Mouse (Mus musculus) embryonic facial prominence, embryonic 10.5 days (tissue): ENCODE results near the gene Bbip1. TPM values are rescaled to one million over a fixed set of nuclear protein-coding genes. Genes with fewer than 3 reads are reported as not detected.
"Not testable (repeated sequence)": the region's sequence is repeated elsewhere in the genome, so short reads cannot be mapped to it uniquely, and the experiment has no call there.

Experiments
- DNase-seq: peaks from one replicate; pipeline ENCODE4 v3.0.0-alpha.2; 2017; ENCODE audit warnings: low spot score
- H3K27ac ChIP-seq: fragments of 300-500 bp; sonication (generic); replicated peaks from 2 replicates; pipeline ENCODE4 v1.5.1; 2016; ENCODE audit warnings: mild to moderate bottlenecking
- H3K27me3 ChIP-seq: fragments of 300-500 bp; sonication (generic); replicated peaks from 2 replicates; pipeline ENCODE4 v1.6.1; 2016; ENCODE audit warnings: low read depth, mild to moderate bottlenecking; ENCODE audit not compliant: poor library complexity, severe bottlenecking
- H3K36me3 ChIP-seq: fragments of 300-500 bp; sonication (generic); replicated peaks from 2 replicates; pipeline ENCODE4 v1.6.1; 2016; ENCODE audit warnings: mild to moderate bottlenecking, moderate library complexity
- H3K4me1 ChIP-seq: fragments of 300-500 bp; sonication (generic); 2 replicates; pipeline ENCODE4 v1.6.1; 2016
- H3K4me3 ChIP-seq: fragments of 300-500 bp; sonication (generic); 2 replicates; pipeline ENCODE4 v1.5.1; 2016; ENCODE audit warnings: mild to moderate bottlenecking, moderate library complexity
- H3K9me3 ChIP-seq: fragments of 300-500 bp; sonication (generic); 2 replicates; pipeline ENCODE4 v1.6.1; 2016; ENCODE audit warnings: mild to moderate bottlenecking
- WGBS: fragments of 180-500 bp; shearing (Covaris S2); methylation state at CpG from one replicate; pipeline ENCODE4 v1.1.7; 2016; 5-methylcytosine and 5-hydroxymethylcytosine counted together
- polyA plus RNA-seq: library from polyadenylated mRNA; unstranded; fragments of >200 nt; fragmentation: Nextera tagmentation; extraction: Ambion mirVana; gene quantifications from 2 replicates; pipeline ENCODE4 v1.2.1, GENCODE M21; 2016

Bbip1 gene
- 86.7 and 89.7 TPM in 2 replicates for polyA plus RNA-seq

DNA sequence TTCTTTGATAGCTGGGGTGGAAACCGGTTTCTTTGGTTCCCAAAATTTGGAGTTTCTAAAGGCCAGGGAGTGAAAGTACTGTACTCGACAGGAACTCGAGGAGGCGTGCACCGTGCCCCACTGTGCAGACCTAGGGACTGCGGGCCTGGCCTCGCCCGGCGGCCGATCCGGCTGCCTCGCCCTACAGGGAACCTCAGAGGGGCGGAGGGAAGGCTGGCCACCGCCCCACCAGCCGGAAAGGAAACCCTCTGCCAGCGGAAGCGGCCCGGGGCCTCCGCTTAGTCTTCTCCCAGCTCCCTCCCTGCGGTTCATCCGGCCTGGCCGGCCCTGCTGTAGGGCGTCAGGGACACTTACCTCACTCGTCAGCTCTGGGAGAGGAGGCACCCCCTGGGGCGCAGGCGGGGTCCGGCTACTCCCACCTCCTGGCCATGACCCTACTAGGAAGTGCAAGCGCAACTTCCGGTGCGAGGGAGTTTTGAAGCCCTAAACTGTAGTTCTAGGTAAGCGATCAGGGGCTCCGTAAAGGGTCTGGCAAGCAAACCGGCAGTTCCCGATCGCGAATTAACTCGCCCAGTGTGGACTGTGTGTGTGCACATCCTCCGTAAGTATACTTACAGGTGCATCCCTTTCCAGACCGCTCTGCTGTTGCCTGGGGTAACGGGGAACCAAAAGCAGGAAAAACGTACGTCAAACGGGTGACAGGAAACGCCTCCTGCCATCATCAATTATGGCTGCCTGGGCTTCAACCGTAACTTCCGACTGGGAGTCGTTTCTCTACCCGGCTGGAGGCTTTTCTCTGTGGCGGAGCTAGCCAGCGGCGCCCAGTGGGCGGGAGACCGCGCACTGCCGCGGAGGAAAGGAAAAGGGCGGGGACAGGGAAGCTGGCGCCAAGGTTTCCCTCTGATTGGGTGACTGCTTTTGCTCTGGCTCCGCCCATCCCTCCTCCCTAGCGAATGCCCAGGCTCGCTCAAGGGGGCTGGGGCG, at the start of gene Bbip1, which contains the start of gene Shoc2:
TSS of gene Bbip1 (minus strand) at position 826 of the 984 bp plus-strand sequence.
TSS of gene Shoc2 (plus strand) at position 505 of the 984 bp plus-strand sequence.
- WGBS: under 1% methylated on average over 62 of the region's 62 CpGs
- Histone ChIP-seq H3K36me3 (peaks cover 8% of the 10 kb centered on the region), H3K27ac (peak within 1 kb of the TSS; percentile 98), H3K4me1 (peaks cover 19% of the 10 kb centered on the region), H3K9me3 (no peaks in the 10 kb centered on the region), H3K27me3 (no peaks in the 10 kb centered on the region), H3K4me3 (peak within 1 kb of the TSS; percentile 92)
- peak; percentile 99 for DNase-seq

DNA sequence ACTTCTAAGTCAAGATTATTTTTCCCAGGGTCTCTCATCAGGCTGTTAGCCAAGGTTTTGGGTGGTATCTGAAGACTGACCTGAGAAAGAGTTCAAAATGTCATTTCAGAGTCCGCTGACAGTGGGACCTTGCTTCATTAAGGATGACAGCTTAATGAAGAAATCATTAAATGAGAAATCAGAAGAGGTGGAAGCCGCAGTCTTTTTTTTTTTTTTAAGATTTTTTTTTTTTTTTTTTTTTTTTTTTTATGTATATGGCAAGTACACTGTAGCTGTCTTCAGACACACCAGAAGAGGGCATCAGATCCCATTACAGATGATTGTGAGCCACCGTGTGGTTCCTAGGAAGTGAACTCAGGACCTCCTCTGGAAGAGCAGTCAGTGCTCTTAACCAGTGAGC, 49.4 kb upstream of the Bbip1 start:
- Histone ChIP-seq H3K9me3 (no peaks in the 10 kb centered on the region), H3K4me1 (peaks cover 5% of the 10 kb centered on the region; the same call in 1 of the 2 replicates), H3K4me3 (no peak overlapping the region), H3K27ac (no peak overlapping the region), H3K36me3 (peaks cover 11% of the 10 kb centered on the region), H3K27me3 (no peaks in the 10 kb centered on the region)
- WGBS: 83% methylated on average over 3 of the region's 3 CpGs
- DNase-seq: no peak

DNA sequence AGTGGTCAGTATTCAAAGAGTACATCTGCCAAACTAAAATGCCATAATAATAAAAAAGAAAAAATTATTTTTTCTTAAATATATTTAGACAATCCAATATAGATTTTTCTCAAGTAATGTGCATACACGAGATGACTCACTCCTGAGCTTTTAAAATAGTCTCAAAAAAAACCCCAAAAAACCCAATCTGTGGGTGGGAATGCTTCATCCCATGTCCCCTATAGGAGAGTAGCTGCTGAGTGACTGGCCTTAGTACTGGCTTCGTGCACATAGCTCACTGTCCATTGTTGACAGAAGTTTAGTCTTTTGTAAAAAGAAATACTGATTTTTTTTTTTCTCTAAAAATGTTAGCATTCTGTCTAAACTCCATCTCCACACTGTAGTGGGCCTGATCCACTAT, 46.1 kb upstream of the Bbip1 start:
- 88% methylated on average over 2 of the region's 2 CpGs for WGBS
- no peak overlapping the region for H3K4me3 ChIP-seq
- no peak for DNase-seq
- no peaks in the 10 kb centered on the region for H3K9me3 ChIP-seq
- H3K27me3 ChIP-seq: no peaks in the 10 kb centered on the region
- H3K4me1 ChIP-seq: 0 out of 2 replicates have a peak, but pooled peaks cover 3% of the 10 kb centered on the region
- H3K36me3 ChIP-seq: peaks cover 28% of the 10 kb centered on the region
- H3K27ac ChIP-seq: no peak overlapping the region

- no peaks in the 10 kb centered on the region for H3K27me3 ChIP-seq
- H3K4me1 ChIP-seq: 0 out of 2 replicates have a peak, but pooled peaks cover 3% of the 10 kb centered on the region
- H3K36me3 ChIP-seq: peaks cover 21% of the 10 kb centered on the region
- no peak for DNase-seq
- H3K4me3 ChIP-seq: no peak overlapping the region
- H3K27ac ChIP-seq: no peak overlapping the region
- 96% methylated on average over 3 of the region's 3 CpGs for WGBS
- no peaks in the 10 kb centered on the region for H3K9me3 ChIP-seq
Observed at GRCm38 (mm10) chr19:53984628-53985027, 40.2 kb upstream of the Bbip1 start.

- H3K36me3 ChIP-seq: peaks cover 24% of the 10 kb centered on the region
- DNase-seq: no peak
- H3K27ac ChIP-seq: no peak overlapping the region
- 0 out of 2 replicates have a peak, but pooled peaks cover 3% of the 10 kb centered on the region for H3K4me1 ChIP-seq
- 0 out of 2 replicates have a peak, but pooled peaks cover 1% of the 10 kb centered on the region for H3K9me3 ChIP-seq
- WGBS: 92% methylated on average over 1 of the region's 1 CpGs
- H3K4me3 ChIP-seq: no peak overlapping the region
- H3K27me3 ChIP-seq: no peaks in the 10 kb centered on the region
Observed at GRCm38 (mm10) chr19:53983336-53983735, 38.9 kb upstream of the Bbip1 start.

DNA sequence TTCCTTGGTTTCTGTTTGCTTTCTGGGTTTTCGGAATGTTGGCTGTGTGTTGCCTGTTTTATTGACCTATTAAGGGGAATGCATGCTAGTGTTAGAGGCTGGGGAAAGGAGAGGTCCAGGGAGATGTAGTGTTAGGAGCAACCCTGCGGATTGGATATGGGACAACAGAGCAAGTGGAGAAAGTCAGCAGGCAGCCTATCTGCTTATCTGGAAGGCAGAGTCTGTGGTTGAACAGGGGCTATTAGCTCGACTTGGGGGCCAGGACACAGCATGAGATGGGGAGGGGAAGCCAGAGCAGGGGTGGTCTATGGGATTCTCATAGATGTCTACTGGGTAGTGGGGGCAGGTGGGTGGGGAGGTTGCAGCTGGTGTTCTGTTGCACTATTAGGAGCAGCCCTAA, 37.6 kb upstream of the Bbip1 start:
- 73% methylated on average over 3 of the region's 3 CpGs for WGBS
- Histone ChIP-seq H3K4me3 (no peak overlapping the region), H3K27me3 (no peaks in the 10 kb centered on the region), H3K36me3 (peaks cover 18% of the 10 kb centered on the region), H3K9me3 (peaks cover 6% of the 10 kb centered on the region; the same call in 1 of the 2 replicates), H3K27ac (no peak overlapping the region), H3K4me1 (0 out of 2 replicates have a peak, but pooled peaks cover 3% of the 10 kb centered on the region)
- no peak for DNase-seq

DNA sequence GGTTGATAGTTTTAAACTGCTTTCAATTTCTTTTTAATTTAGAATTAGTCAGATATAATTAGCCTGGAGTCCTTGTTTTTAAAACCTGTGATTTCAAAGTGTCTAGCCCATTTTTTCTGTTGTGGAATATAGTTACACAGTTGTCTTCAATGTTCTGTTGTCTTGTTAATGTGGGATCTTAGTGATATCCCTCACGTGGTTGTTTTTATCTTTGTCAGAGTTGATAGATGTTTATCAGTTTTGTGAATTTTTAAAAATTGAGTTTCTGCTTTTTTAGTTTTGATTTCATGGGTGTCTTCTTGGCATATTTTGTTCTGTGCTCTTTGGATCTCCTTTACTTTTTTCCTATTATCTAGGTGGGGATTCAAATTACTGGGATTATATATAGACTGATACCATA, 29.2 kb upstream of the Bbip1 start:
- Histone ChIP-seq H3K4me3 (no peak overlapping the region), H3K36me3 (peaks cover 18% of the 10 kb centered on the region), H3K27me3 (no peaks in the 10 kb centered on the region), H3K27ac (no peak overlapping the region), H3K9me3 (peaks cover 13% of the 10 kb centered on the region; the same call in 1 of the 2 replicates), H3K4me1 (no peaks in the 10 kb centered on the region)
- 97% methylated on average over 1 of the region's 1 CpGs for WGBS
- no peak for DNase-seq

- H3K36me3 ChIP-seq: peaks cover 6% of the 10 kb centered on the region
- H3K4me1 ChIP-seq: no peaks in the 10 kb centered on the region
- H3K4me3 ChIP-seq: no peak overlapping the region
- no peaks in the 10 kb centered on the region for H3K27me3 ChIP-seq
- H3K27ac ChIP-seq: no peak overlapping the region
- 80% methylated on average over 7 of the region's 7 CpGs for WGBS
- peaks cover 5% of the 10 kb centered on the region; the same call in 1 of the 2 replicates for H3K9me3 ChIP-seq
- DNase-seq: no peak
Observed at GRCm38 (mm10) chr19:53971938-53972337, 27.5 kb upstream of the Bbip1 start.

GRCm38 (mm10) chr19:53969226-53969625, 24.8 kb upstream of the Bbip1 start:
- DNase-seq: no peak
- H3K36me3 ChIP-seq: no peaks in the 10 kb centered on the region
- H3K9me3 ChIP-seq: no peaks in the 10 kb centered on the region
- no peaks in the 10 kb centered on the region for H3K27me3 ChIP-seq
- H3K27ac ChIP-seq: no peak overlapping the region
- H3K4me1 ChIP-seq: no peaks in the 10 kb centered on the region
- 92% methylated on average over 3 of the region's 3 CpGs for WGBS
- H3K4me3 ChIP-seq: no peak overlapping the region

- Histone ChIP-seq H3K4me3 (no peak overlapping the region), H3K4me1 (no peaks in the 10 kb centered on the region), H3K27ac (no peak overlapping the region), H3K36me3 (0 out of 2 replicates have a peak, but pooled peaks cover 4% of the 10 kb centered on the region), H3K27me3 (no peaks in the 10 kb centered on the region), H3K9me3 (no peaks in the 10 kb centered on the region)
- no peak for DNase-seq
- WGBS: 92% methylated on average over 10 of the region's 10 CpGs
Observed at GRCm38 (mm10) chr19:53964910-53965633, 20.6 kb upstream of the Bbip1 start.

GRCm38 (mm10) chr19:53964347-53964746, 19.9 kb upstream of the Bbip1 start:
- DNase-seq, H3K27ac ChIP-seq, H3K4me3 ChIP-seq, H3K36me3 ChIP-seq, H3K9me3 ChIP-seq, H3K27me3 ChIP-seq, H3K4me1 ChIP-seq: not testable (repeated sequence)
- 89% methylated on average over 3 of the region's 3 CpGs for WGBS

- DNase-seq: no peak
- Histone ChIP-seq H3K36me3 (0 out of 2 replicates have a peak, but pooled peaks cover 4% of the 10 kb centered on the region), H3K9me3 (no peaks in the 10 kb centered on the region), H3K4me3 (no peak overlapping the region), H3K4me1 (no peaks in the 10 kb centered on the region), H3K27ac (no peak overlapping the region), H3K27me3 (no peaks in the 10 kb centered on the region)
- WGBS: 90% methylated on average over 4 of the region's 4 CpGs
Observed at GRCm38 (mm10) chr19:53962511-53962910, 18.1 kb upstream of the Bbip1 start.
